11 mouse cellular contexts compared by ENCODE assay signal in the genomic region with DNA sequence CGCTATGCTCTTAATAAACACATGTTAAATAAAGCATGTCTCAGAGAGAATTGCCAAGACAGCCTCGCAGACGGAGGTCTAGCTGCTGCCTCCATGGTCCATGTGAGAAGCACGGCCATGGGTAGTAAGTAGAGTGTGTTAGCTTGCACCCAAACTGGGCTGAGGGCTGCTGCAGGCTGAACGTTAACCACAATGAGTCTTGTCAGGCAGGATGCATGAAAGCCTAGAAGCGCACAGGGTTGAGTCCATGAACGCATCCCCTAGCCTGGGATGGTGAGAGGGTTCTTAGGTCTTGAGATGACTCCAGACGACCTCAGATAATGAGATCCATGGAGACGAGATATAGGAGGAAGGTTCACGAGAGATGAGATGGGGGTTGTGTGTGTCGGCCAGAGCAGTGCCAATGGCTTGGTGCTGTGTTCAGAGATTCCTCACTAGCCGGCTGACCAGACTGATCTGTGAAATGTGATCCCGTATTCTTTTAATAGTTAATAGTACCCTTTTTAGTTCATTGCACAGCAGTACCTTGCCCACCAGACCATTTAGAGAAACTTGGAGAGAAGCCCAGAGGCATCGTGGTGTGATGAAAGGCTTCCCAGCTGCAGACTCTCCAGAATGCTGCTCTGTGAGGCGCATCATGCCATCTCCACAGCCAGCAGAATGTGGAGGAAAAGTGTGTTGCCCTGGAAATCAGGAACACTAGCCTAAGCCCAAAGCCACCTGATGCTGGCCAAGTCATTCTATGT. TPM values are rescaled to one million over a fixed set of nuclear protein-coding genes. Genes with fewer than 3 reads are reported as not detected.
DNase-seq lines count a peak whose midpoint lies in the region; ATAC-seq and TF ChIP-seq lines count a peak whose summit lies in the region.
"Had no signal": no experiment of that assay in that cellular context is flagged by ENCODE, and none has a peak within 500 bp of the region (broad histone marks: within the 10 kb centered on the region; RNA-seq: fewer than 3 reads in every experiment).

No protein-coding gene starts in this region.

- no peak overlapping the region for H3K9ac ChIP-seq in limb, embryonic 13.5 days
- no peak overlapping the region for H3K9ac ChIP-seq in lung, postnatal 0 days (replicated peaks; ENCODE audit: low read depth)
- H3K9ac ChIP-seq: embryonic facial prominence, embryonic 13.5 days; liver, embryonic 15.5 days had no signal

- TF ChIP-seq POLR2A in kidney, adult 2 months (IDR thresholded peaks at IDR 0.05; ENCODE audit: low read depth, low read length) = no peak
- no peak for TF ChIP-seq POLR2A in thymus, adult 2 months (IDR thresholded peaks at IDR 0.05; ENCODE audit: control insufficient read depth, extremely low read depth, insufficient read depth, low read length, poor library complexity)

- ATAC-seq in limb, embryonic 13.5 days (ENCODE audit: low FRiP score, low read depth) = no peak
- ATAC-seq in lung, postnatal 0 days = no peak

- peak; percentile 53 to 63 for DNase-seq in cerebellum, postnatal 10 days
- DNase-seq in cerebellum, postnatal 4 days (ENCODE audit: low spot score in 2 of 2) = no peak
- no peak for DNase-seq in limb, embryonic 10.5 days (ENCODE audit: low spot score)
- peak; percentile 90 for DNase-seq in kidney, adult 2 months
- DNase-seq in lung, postnatal 0 days (ENCODE audit: low spot score) = peak; percentile 21
- no peak for DNase-seq in thymus, adult 2 months
- no peak for DNase-seq in adrenal gland, adult 2 months
- DNase-seq: heart, postnatal 4 days had no signal

- no peak overlapping the region for H3K4me3 ChIP-seq in limb, embryonic 13.5 days
- H3K4me3 ChIP-seq in limb, embryonic 10.5 days = no peak overlapping the region
- no peak overlapping the region for H3K4me3 ChIP-seq in kidney, adult 2 months (ENCODE audit: insufficient read depth, low read depth, low read length)
- H3K4me3 ChIP-seq in lung, postnatal 0 days (ENCODE audit: low read depth, low read length) = no peak overlapping the region
- H3K4me3 ChIP-seq in thymus, adult 2 months (ENCODE audit: control insufficient read depth, insufficient read depth, low read length) = no peak overlapping the region
- H3K4me3 ChIP-seq: embryonic facial prominence, embryonic 13.5 days; liver, embryonic 15.5 days had no signal

- H3K4me1 ChIP-seq in limb, embryonic 13.5 days = no peaks in the 10 kb centered on the region
- peaks cover 6% of the 10 kb centered on the region; the same call in 1 of the 2 replicates for H3K4me1 ChIP-seq in limb, embryonic 10.5 days
- H3K4me1 ChIP-seq in kidney, adult 2 months (ENCODE audit: control insufficient read depth, insufficient read depth, low read length) = 0 out of 2 replicates have a peak, but pooled peaks cover 5% of the 10 kb centered on the region
- H3K4me1 ChIP-seq in lung, postnatal 0 days (ENCODE audit: insufficient read depth, low read depth, low read length) = no peaks in the 10 kb centered on the region
- H3K4me1 ChIP-seq in thymus, adult 2 months (replicated peaks; ENCODE audit: control insufficient read depth, insufficient read depth, low read length) = no peaks in the 10 kb centered on the region
- H3K4me1 ChIP-seq: liver, embryonic 15.5 days had no signal

- WGBS in limb, embryonic 13.5 days = 62% methylated on average over 15 of the region's 15 CpGs
- WGBS in limb, embryonic 10.5 days = 82% methylated on average over 15 of the region's 15 CpGs
- 29% methylated on average over 15 of the region's 15 CpGs for WGBS in kidney, adult 2 months
- WGBS in lung, postnatal 0 days = 41% methylated on average over 15 of the region's 15 CpGs
- 90% methylated on average over 15 of the region's 15 CpGs for WGBS in thymus, adult 2 months

- no peaks in the 10 kb centered on the region for H3K36me3 ChIP-seq in limb, embryonic 13.5 days
- no peaks in the 10 kb centered on the region for H3K36me3 ChIP-seq in limb, embryonic 10.5 days
- no peaks in the 10 kb centered on the region for H3K36me3 ChIP-seq in kidney, adult 2 months (ENCODE audit: control insufficient read depth, insufficient read depth, low read length)
- no peaks in the 10 kb centered on the region for H3K36me3 ChIP-seq in lung, postnatal 0 days (ENCODE audit: insufficient read depth, low read length)
- no peaks in the 10 kb centered on the region for H3K36me3 ChIP-seq in thymus, adult 2 months (ENCODE audit: control insufficient read depth, insufficient read depth, low read length)
- H3K36me3 ChIP-seq: embryonic facial prominence, embryonic 13.5 days; liver, embryonic 15.5 days had no signal

- TF ChIP-seq CTCF in kidney, adult 2 months (conservative IDR thresholded peaks at IDR 0.05; ENCODE audit: insufficient read depth, insufficient read length, low read depth, low read length) = no peak
- no peak for TF ChIP-seq CTCF in lung, postnatal 0 days (IDR thresholded peaks at IDR 0.05)
- no peak for TF ChIP-seq CTCF in thymus, adult 2 months (IDR thresholded peaks at IDR 0.05; ENCODE audit: borderline replicate concordance, control insufficient read depth, extremely low read depth, insufficient read depth, low read length, poor library complexity)

- no peaks in the 10 kb centered on the region for H3K27me3 ChIP-seq in limb, embryonic 13.5 days
- H3K27me3 ChIP-seq in limb, embryonic 10.5 days (ENCODE audit: low read depth, poor library complexity, severe bottlenecking) = no peaks in the 10 kb centered on the region
- no peaks in the 10 kb centered on the region for H3K27me3 ChIP-seq in kidney, adult 2 months (replicated peaks; ENCODE audit: control insufficient read depth, insufficient read depth, low read length)
- H3K27me3 ChIP-seq in lung, postnatal 0 days (replicated peaks; ENCODE audit: insufficient read depth, low read length) = no peaks in the 10 kb centered on the region
- H3K27me3 ChIP-seq in thymus, adult 2 months (ENCODE audit: control insufficient read depth, insufficient read depth, low read length) = no peaks in the 10 kb centered on the region
- H3K27me3 ChIP-seq: embryonic facial prominence, embryonic 13.5 days; liver, embryonic 15.5 days had no signal

- no peaks in the 10 kb centered on the region for H3K9me3 ChIP-seq in limb, embryonic 13.5 days
- H3K9me3 ChIP-seq in limb, embryonic 10.5 days (replicated peaks) = no peaks in the 10 kb centered on the region
- no peaks in the 10 kb centered on the region for H3K9me3 ChIP-seq in lung, postnatal 0 days (ENCODE audit: low read length)
- H3K9me3 ChIP-seq: embryonic facial prominence, embryonic 13.5 days; liver, embryonic 15.5 days had no signal

- H3K27ac ChIP-seq in limb, embryonic 13.5 days = peak overlapping the region; percentile 6; the same call in 1 of the 2 replicates
- no peak overlapping the region for H3K27ac ChIP-seq in limb, embryonic 10.5 days
- no peak overlapping the region for H3K27ac ChIP-seq in kidney, adult 2 months (ENCODE audit: insufficient read depth, low read depth, low read length)
- no peak overlapping the region for H3K27ac ChIP-seq in lung, postnatal 0 days (ENCODE audit: low read length)
- H3K27ac ChIP-seq in thymus, adult 2 months (ENCODE audit: control insufficient read depth, insufficient read depth, low read length) = no peak overlapping the region
- H3K27ac ChIP-seq: embryonic facial prominence, embryonic 13.5 days; liver, embryonic 15.5 days had no signal

- no peak overlapping the region for H3K4me2 ChIP-seq in limb, embryonic 13.5 days (replicated peaks)
- no peak overlapping the region for H3K4me2 ChIP-seq in lung, postnatal 0 days (replicated peaks; ENCODE audit: low read depth, low read length)
- H3K4me2 ChIP-seq: embryonic facial prominence, embryonic 13.5 days; liver, embryonic 15.5 days had no signal

- no peak for TF ChIP-seq EP300 in lung, postnatal 0 days (IDR thresholded peaks at IDR 0.05)

RNA-seq across cellular contexts. Expression of a gene that starts 16.5 kb away (rescaled TPM):
- not detected in 2 replicates for polyA plus RNA-seq in limb, embryonic 13.5 days (2015; fragmentation: Nextera tagmentation; extraction: Ambion mirVana)
- polyA plus RNA-seq in limb, embryonic 10.5 days (2016; fragmentation: Nextera tagmentation; extraction: Ambion mirVana) = 0.05 TPM in 1 of 2 replicates, not detected in the other
- 0.16 TPM in 1 of 2 replicates, not detected in the other for polyA plus RNA-seq in kidney, adult 2 months (2012; rRNA removed)
- 0.81 and 1.1 TPM in 2 replicates for polyA plus RNA-seq in lung, postnatal 0 days (2015; fragmentation: Nextera tagmentation; extraction: Ambion mirVana)
- polyA plus RNA-seq in thymus, adult 2 months (2012; rRNA removed) = 0.06 and 0.13 TPM in 2 replicates
- under 1 TPM in 1 of 2 experiments, not detected in 1; 0.12 TPM for total RNA-seq in adrenal gland, adult 2 months (2021)
- polyA plus RNA-seq in adrenal gland, adult 2 months (2012; rRNA removed) = not detected in 2 replicates
- polyA plus RNA-seq: embryonic facial prominence, embryonic 13.5 days; liver, embryonic 15.5 days had no signal

RNA-seq across cellular contexts. Expression of a gene that starts 41.0 kb away (rescaled TPM):
- polyA plus RNA-seq in limb, embryonic 13.5 days (2015; fragmentation: Nextera tagmentation; extraction: Ambion mirVana) = 24.0 TPM in 2 replicates
- 21.7 and 24.6 TPM in 2 replicates for polyA plus RNA-seq in limb, embryonic 10.5 days (2016; fragmentation: Nextera tagmentation; extraction: Ambion mirVana)
- 6.7 and 9.5 TPM in 2 replicates for polyA plus RNA-seq in kidney, adult 2 months (2012; rRNA removed)
- polyA plus RNA-seq in lung, postnatal 0 days (2015; fragmentation: Nextera tagmentation; extraction: Ambion mirVana) = 8.0 and 9.4 TPM in 2 replicates
- 11.9 and 15.2 TPM in 2 replicates for polyA plus RNA-seq in thymus, adult 2 months (2012; rRNA removed)
- total RNA-seq in adrenal gland, adult 2 months (2021) = 10 to 100 TPM; 21.6 to 25.1 TPM
- 8.9 and 12.8 TPM in 2 replicates for polyA plus RNA-seq in adrenal gland, adult 2 months (2012; rRNA removed)

Comparison
In these comparisons a context has a peak if more than half of its experiments do, and no peak if none do; other contexts are left out.
1. DNase-seq: peak in cerebellum, postnatal 10 days (2 of 2), kidney, adult 2 months (single experiment) and lung, postnatal 0 days (single experiment); none in cerebellum, postnatal 4 days (0 of 2), limb, embryonic 10.5 days (single experiment), thymus, adult 2 months (single experiment) and adrenal gland, adult 2 months (single experiment).